Mouse (Mus musculus) thymus, adult 2 months (tissue): ENCODE results near the gene Arhgef28.

Source experiments
- CTCF ChIP-seq: fragments of 200-500 bp; IDR thresholded peaks from 2 replicates; pipeline ENCODE4 v1.5.1; 2012; ENCODE audit warnings: mild to moderate bottlenecking, control low read depth, low read length, moderate library complexity, borderline replicate concordance; ENCODE audit not compliant: control insufficient read depth, poor library complexity, insufficient read depth; ENCODE audit errors: extremely low read depth
- POLR2A ChIP-seq: fragments of 200-500 bp; IDR thresholded peaks from 2 replicates; pipeline ENCODE4 v1.6.1; 2012; ENCODE audit warnings: mild to moderate bottlenecking, low read length, control low read depth, moderate library complexity; ENCODE audit not compliant: control insufficient read depth, poor library complexity, insufficient read depth; ENCODE audit errors: extremely low read depth

DNA sequence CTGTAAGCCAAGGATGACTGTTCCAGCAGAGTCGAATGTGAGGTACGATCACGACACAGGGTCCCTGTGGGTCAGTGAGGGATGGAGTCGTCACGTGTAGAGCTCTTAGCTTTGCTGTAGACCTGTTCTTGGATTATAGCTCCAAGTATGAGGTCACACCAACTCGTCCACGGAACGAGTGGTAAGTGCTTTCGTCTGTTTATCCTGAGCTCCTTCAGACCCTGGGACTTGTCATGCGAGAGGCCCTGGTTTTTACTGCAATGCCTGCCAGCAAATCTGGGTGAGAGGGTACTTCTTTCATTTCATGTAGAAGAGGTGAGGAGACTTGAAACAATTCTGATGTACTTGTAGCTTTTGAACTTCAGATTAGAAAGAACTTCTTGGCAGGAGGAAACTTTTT is 322.6 kb downstream of the Arhgef28 start:
- TF ChIP-seq POLR2A (no peak), CTCF (no peak)
